Mouse (Mus musculus) liver, postnatal 0 days (tissue): ENCODE data around the gene Catsper3.

Experiments used
- CTCF ChIP-seq: sonication (generic); IDR thresholded peaks from 2 replicates; pipeline ENCODE4 v1.5.1; 2016; ENCODE audit warnings: antibody characterized with exemption, low read depth
- EP300 ChIP-seq: IDR thresholded peaks from 2 replicates; pipeline ENCODE4 v1.6.1; 2016; ENCODE audit warnings: antibody characterized with exemption, low read depth, mild to moderate bottlenecking

DNA sequence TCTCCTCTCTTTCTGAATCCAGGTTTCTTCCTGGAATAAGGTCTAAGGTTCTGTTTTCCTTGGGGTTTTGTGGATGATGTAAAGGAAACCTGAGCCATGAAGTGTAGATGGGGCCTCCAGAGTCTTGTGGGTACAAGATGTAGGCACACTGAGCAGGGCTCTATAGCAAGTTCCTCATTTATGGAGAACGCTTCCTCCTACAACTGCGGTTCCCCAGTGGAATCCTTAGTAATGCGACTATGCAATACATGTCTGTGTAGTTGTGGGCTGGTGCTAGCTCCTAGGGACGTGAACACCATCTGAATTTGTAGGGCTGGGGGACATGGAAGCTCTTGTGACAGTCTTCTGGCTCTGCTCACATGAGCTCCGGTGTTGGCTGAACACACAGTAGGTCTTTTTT is 74.1 kb downstream of the Catsper3 start:
- no peak for TF ChIP-seq CTCF
- no peak for TF ChIP-seq EP300
